Comparison of ENCODE assay signal across 19 mouse cellular contexts in genomic region chr12:49950986-49951385, GRCm38 (mm10).
"Had no signal": no experiment of that assay in that cellular context is flagged by ENCODE, and none has a peak within 500 bp of the region (broad histone marks: within the 10 kb centered on the region; RNA-seq: fewer than 3 reads in every experiment).

No protein-coding gene starts in this region.

- H3K36me3 ChIP-seq: limb, embryonic 10.5 days; limb, embryonic 13.5 days; liver, embryonic 12.5 days; liver, embryonic 15.5 days; lung, embryonic 15.5 days had no signal

- H3K9me3 ChIP-seq: limb, embryonic 10.5 days; limb, embryonic 13.5 days; liver, embryonic 12.5 days; liver, embryonic 15.5 days; lung, embryonic 15.5 days had no signal

- ATAC-seq: intestine, postnatal 0 days; liver, embryonic 12.5 days had no signal

- H3K27me3 ChIP-seq: limb, embryonic 13.5 days; liver, embryonic 12.5 days; liver, embryonic 15.5 days; lung, embryonic 15.5 days had no signal

- H3K4me1 ChIP-seq: limb, embryonic 10.5 days; limb, embryonic 13.5 days; liver, embryonic 12.5 days; liver, embryonic 15.5 days; lung, embryonic 15.5 days had no signal

- H3K27ac ChIP-seq: kidney, postnatal 0 days; limb, embryonic 10.5 days; limb, embryonic 13.5 days; liver, embryonic 12.5 days; liver, embryonic 15.5 days; lung, embryonic 15.5 days; stomach, postnatal 0 days had no signal

- H3K4me2 ChIP-seq: limb, embryonic 13.5 days; liver, embryonic 12.5 days; liver, embryonic 15.5 days; lung, embryonic 15.5 days; midbrain, embryonic 11.5 days had no signal

- H3K4me3 ChIP-seq: limb, embryonic 10.5 days; limb, embryonic 13.5 days; liver, embryonic 12.5 days; liver, embryonic 15.5 days; lung, embryonic 15.5 days had no signal

- DNase-seq: kidney, adult 2 months; kidney, postnatal 25 days; liver; lung, adult 18-20 months; lung, postnatal 10 days; lung, postnatal 4 days; right cerebral cortex, postnatal 4 days; thymus, adult 2 months; thymus, postnatal 14 days; thymus, postnatal 4 days had no signal

- H3K9ac ChIP-seq: limb, embryonic 13.5 days; liver, embryonic 12.5 days; liver, embryonic 15.5 days; lung, embryonic 15.5 days had no signal
